Mouse (Mus musculus): Measurements from ENCODE around the gene Olfr1099. TPM values are rescaled to one million over a fixed set of nuclear protein-coding genes. Genes with fewer than 3 reads are reported as not detected.

Gene Olfr1099
- polyA plus RNA-seq (2015; fragmentation: Illumina TruSeq; extraction: RNeasy Lipid Tissue Mini Kit (QIAGEN cat#74804); ENCODE audit: insufficient read depth, low replicate concordance) = not detected

GRCm38 (mm10) chr2:86960593-86960992 lies at the start of gene Olfr1099:
Olfr1099 (minus strand) TSS chr2:86960693.

GRCm38 (mm10) chr2:86998098-86998497 lies 37.6 kb upstream of the Olfr1099 start, which contains the start of gene Olfr1102:
Olfr1102 (plus strand) TSS chr2:86998398.

GRCm38 (mm10) chr2:86991121-86991520 lies 30.6 kb upstream of the Olfr1099 start, which contains the start of gene Olfr1101:
Olfr1101 (minus strand) TSS chr2:86991221.

DNA sequence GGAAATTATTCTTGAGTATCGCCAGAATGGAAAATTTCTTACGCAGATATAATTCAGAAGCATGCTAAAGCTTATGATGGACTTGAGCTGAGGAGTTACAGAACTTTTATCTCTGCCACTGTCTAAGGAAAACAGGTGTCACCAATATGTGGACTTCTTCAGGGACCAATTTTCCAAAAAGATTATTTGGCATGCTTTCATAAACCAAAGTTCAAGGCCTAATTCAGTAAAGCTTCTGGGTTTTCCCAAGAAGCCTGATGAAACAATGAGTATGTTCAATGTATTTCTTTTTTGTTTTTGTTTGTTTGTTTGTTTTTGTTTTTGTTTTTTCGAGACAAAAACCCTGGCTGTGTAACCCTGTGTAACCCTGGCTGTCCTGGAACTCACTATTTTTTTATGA lies 19.4 kb upstream of the Olfr1099 start, which contains the start of gene Olfr1100:
Gene Olfr1100 (minus strand): TSS at position 101 of the 400 bp plus-strand sequence.

GRCm38 (mm10) chr2:86924445-86924844 lies 36.0 kb downstream of the Olfr1099 start, which contains the start of gene Olfr1098:
Olfr1098 (minus strand) TSS chr2:86924545.

Other genes with a start within 250 kb of the Olfr1099 start
- gene Olfr1089, start 227.0 kb downstream of the Olfr1099 start, polyA plus RNA-seq (2015; fragmentation: Illumina TruSeq; extraction: RNeasy Lipid Tissue Mini Kit (QIAGEN cat#74804); ENCODE audit: insufficient read depth, low replicate concordance) = not detected
- not detected for gene Olfr1090, start 201.7 kb downstream of the Olfr1099 start, polyA plus RNA-seq (2015; fragmentation: Illumina TruSeq; extraction: RNeasy Lipid Tissue Mini Kit (QIAGEN cat#74804); ENCODE audit: insufficient read depth, low replicate concordance)
- gene Olfr1093, start 178.2 kb downstream of the Olfr1099 start, polyA plus RNA-seq (2015; fragmentation: Illumina TruSeq; extraction: RNeasy Lipid Tissue Mini Kit (QIAGEN cat#74804); ENCODE audit: insufficient read depth, low replicate concordance) = not detected
- not detected for gene Olfr141, start 150.7 kb downstream of the Olfr1099 start, polyA plus RNA-seq (2015; fragmentation: Illumina TruSeq; extraction: RNeasy Lipid Tissue Mini Kit (QIAGEN cat#74804); ENCODE audit: insufficient read depth, low replicate concordance)
- gene Olfr1094, start 136.0 kb downstream of the Olfr1099 start, polyA plus RNA-seq (2015; fragmentation: Illumina TruSeq; extraction: RNeasy Lipid Tissue Mini Kit (QIAGEN cat#74804); ENCODE audit: insufficient read depth, low replicate concordance) = not detected
- not detected for gene Olfr1095, start 109.0 kb downstream of the Olfr1099 start, polyA plus RNA-seq (2015; fragmentation: Illumina TruSeq; extraction: RNeasy Lipid Tissue Mini Kit (QIAGEN cat#74804); ENCODE audit: insufficient read depth, low replicate concordance)
- not detected for gene Gm13723, start 85.9 kb downstream of the Olfr1099 start, polyA plus RNA-seq (2015; fragmentation: Illumina TruSeq; extraction: RNeasy Lipid Tissue Mini Kit (QIAGEN cat#74804); ENCODE audit: insufficient read depth, low replicate concordance)
- not detected for gene Olfr1097, start 68.5 kb downstream of the Olfr1099 start, polyA plus RNA-seq (2015; fragmentation: Illumina TruSeq; extraction: RNeasy Lipid Tissue Mini Kit (QIAGEN cat#74804); ENCODE audit: insufficient read depth, low replicate concordance)
- not detected for gene Olfr1098, start 36.1 kb downstream of the Olfr1099 start, polyA plus RNA-seq (2015; fragmentation: Illumina TruSeq; extraction: RNeasy Lipid Tissue Mini Kit (QIAGEN cat#74804); ENCODE audit: insufficient read depth, low replicate concordance)
- gene Olfr1100, start 19.3 kb upstream of the Olfr1099 start, polyA plus RNA-seq (2015; fragmentation: Illumina TruSeq; extraction: RNeasy Lipid Tissue Mini Kit (QIAGEN cat#74804); ENCODE audit: insufficient read depth, low replicate concordance) = not detected
- gene Olfr1101, start 30.5 kb upstream of the Olfr1099 start, polyA plus RNA-seq (2015; fragmentation: Illumina TruSeq; extraction: RNeasy Lipid Tissue Mini Kit (QIAGEN cat#74804); ENCODE audit: insufficient read depth, low replicate concordance) = not detected
- not detected for gene Olfr1102, start 37.7 kb upstream of the Olfr1099 start, polyA plus RNA-seq (2015; fragmentation: Illumina TruSeq; extraction: RNeasy Lipid Tissue Mini Kit (QIAGEN cat#74804); ENCODE audit: insufficient read depth, low replicate concordance)
- not detected for gene Olfr1104, start 66.4 kb upstream of the Olfr1099 start, polyA plus RNA-seq (2015; fragmentation: Illumina TruSeq; extraction: RNeasy Lipid Tissue Mini Kit (QIAGEN cat#74804); ENCODE audit: insufficient read depth, low replicate concordance)
- gene Olfr1105, start 75.8 kb upstream of the Olfr1099 start, polyA plus RNA-seq (2015; fragmentation: Illumina TruSeq; extraction: RNeasy Lipid Tissue Mini Kit (QIAGEN cat#74804); ENCODE audit: insufficient read depth, low replicate concordance) = not detected
- not detected for gene Olfr1106, start 91.6 kb upstream of the Olfr1099 start, polyA plus RNA-seq (2015; fragmentation: Illumina TruSeq; extraction: RNeasy Lipid Tissue Mini Kit (QIAGEN cat#74804); ENCODE audit: insufficient read depth, low replicate concordance)
- gene Olfr1107, start 115.1 kb upstream of the Olfr1099 start, polyA plus RNA-seq (2015; fragmentation: Illumina TruSeq; extraction: RNeasy Lipid Tissue Mini Kit (QIAGEN cat#74804); ENCODE audit: insufficient read depth, low replicate concordance) = not detected
- gene Olfr1109, start 135.3 kb upstream of the Olfr1099 start, polyA plus RNA-seq (2015; fragmentation: Illumina TruSeq; extraction: RNeasy Lipid Tissue Mini Kit (QIAGEN cat#74804); ENCODE audit: insufficient read depth, low replicate concordance) = not detected
- gene Olfr259, start 153.9 kb upstream of the Olfr1099 start, polyA plus RNA-seq (2015; fragmentation: Illumina TruSeq; extraction: RNeasy Lipid Tissue Mini Kit (QIAGEN cat#74804); ENCODE audit: insufficient read depth, low replicate concordance) = not detected
- gene Olfr1110, start 179.6 kb upstream of the Olfr1099 start, polyA plus RNA-seq (2015; fragmentation: Illumina TruSeq; extraction: RNeasy Lipid Tissue Mini Kit (QIAGEN cat#74804); ENCODE audit: insufficient read depth, low replicate concordance) = not detected
- not detected for gene Olfr1111, start 191.9 kb upstream of the Olfr1099 start, polyA plus RNA-seq (2015; fragmentation: Illumina TruSeq; extraction: RNeasy Lipid Tissue Mini Kit (QIAGEN cat#74804); ENCODE audit: insufficient read depth, low replicate concordance)
- not detected for gene Olfr1112, start 227.1 kb upstream of the Olfr1099 start, polyA plus RNA-seq (2015; fragmentation: Illumina TruSeq; extraction: RNeasy Lipid Tissue Mini Kit (QIAGEN cat#74804); ENCODE audit: insufficient read depth, low replicate concordance)
- not detected for gene Olfr1113, start 248.3 kb upstream of the Olfr1099 start, polyA plus RNA-seq (2015; fragmentation: Illumina TruSeq; extraction: RNeasy Lipid Tissue Mini Kit (QIAGEN cat#74804); ENCODE audit: insufficient read depth, low replicate concordance)

Measured in spleen, adult 10 weeks (tissue).